Mouse (Mus musculus) heart, adult 8-10 months (tissue): ENCODE measurements around the gene Clec16a. TPM values are rescaled to one million over a fixed set of nuclear protein-coding genes. Genes with fewer than 3 reads are reported as not detected.

Source experiments
- DNase-seq: peaks from one replicate; pipeline ENCODE4 v3.0.0; 2022; ENCODE audit warnings: low spot score
- total RNA-seq, 4 experiments: library from RNA; stranded (reverse); gene quantifications; 2 replicates each; pipeline ENCODE4 v1.2.4; 2022

Clec16a gene
- total RNA-seq, 4 experiments from 2014 or later: 54.8 to 71.3 (median 63.2) TPM

DNA sequence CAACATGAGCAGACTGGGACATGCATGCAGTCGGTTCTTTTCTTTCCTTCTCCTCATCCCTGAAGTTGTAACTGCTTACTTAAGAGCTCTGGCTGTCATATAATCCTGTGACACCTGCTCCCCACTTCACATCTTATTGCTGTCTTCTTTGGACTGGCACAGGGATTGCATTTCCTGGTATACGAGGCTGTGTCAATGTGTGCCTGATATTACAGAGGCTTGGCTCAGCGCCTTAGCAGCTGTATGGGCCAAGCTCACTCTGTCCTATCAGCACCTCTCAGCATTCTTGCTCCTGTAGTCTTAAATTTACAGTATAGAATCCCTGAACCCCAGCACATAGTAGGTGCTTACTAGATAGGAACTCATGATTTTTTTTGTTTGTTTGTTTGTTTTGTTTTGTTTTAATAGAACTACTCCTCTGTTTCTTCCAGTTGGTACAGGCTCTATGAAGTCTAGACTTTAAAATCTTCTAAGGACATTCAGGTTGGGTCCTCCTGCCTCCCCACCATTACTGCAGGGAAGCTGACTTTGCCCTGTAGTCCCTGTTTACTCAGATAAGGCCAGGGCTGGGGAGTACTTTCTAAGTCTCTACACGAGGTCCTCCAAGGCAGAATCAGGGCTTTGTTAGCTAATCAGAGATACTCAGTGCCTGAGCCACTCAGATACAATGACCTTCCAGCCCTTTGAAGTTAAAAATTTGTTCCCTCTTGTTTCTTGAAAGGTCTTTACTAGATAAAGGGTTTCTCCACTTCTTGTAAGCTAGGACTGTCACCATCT lies 97.9 kb downstream of the Clec16a start:
- DNase-seq: no peak

DNA sequence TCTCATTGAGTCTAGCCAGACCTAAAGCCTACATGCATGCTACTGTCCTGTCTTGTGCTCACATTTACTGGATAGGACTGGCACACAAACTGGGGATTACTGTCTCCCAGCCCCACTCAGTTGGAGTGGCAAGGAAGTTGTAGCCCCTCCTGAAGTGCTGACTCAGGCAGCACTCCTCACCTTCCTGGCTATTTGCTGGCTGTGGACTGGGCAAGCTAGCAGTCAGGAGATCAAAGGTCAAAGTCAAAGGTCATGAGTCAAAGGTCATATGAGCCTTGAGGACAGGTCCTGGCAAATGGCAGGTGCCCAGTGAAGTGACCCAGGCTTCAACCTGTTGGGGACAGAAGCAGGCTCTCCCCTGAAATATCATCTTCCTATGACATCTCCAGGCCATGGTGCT lies 99.1 kb downstream of the Clec16a start:
- no peak for DNase-seq

DNA sequence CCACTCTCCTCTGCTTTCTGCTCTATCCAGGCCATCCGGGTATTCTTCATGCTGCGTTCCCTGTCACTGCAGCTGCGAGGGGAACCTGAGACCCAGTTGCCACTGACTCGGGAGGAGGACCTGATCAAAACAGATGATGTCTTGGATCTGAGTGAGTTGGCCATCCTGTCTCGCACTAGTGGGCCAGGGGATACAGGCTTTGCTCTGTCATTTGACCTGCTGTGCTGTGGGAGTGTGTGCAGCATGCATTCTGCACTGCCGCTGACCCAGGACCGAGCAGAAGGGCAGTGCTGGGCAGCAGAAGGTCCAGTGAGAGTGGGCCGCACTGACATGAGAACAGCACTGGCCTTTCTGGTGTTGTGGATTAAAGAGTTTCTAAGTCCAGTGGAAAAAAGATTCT lies 99.6 kb downstream of the Clec16a start:
- no peak for DNase-seq

GRCm38 (mm10) chr16:10651804-10652203 lies 106.7 kb downstream of the Clec16a start:
- no peak for DNase-seq

DNA sequence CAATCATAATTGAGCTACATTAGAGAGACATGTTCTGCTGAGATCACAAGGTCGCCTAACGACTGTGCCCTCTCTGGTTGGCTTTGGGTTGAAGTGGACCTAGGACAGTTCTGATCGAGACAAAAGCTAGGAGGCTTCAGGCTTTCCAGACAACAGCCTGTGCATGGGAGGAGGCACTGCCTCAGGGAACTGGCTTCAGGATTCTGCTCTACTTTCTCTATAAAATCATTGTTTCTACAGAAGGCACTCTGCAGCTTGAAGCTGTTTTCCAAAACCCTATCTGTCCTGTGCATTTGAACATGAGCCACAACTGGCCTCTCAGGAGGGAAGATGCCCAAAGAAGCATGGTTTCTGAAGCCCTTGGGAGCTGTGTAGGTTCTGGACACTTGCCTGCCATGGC lies 107.8 kb downstream of the Clec16a start:
- DNase-seq: no peak

DNA sequence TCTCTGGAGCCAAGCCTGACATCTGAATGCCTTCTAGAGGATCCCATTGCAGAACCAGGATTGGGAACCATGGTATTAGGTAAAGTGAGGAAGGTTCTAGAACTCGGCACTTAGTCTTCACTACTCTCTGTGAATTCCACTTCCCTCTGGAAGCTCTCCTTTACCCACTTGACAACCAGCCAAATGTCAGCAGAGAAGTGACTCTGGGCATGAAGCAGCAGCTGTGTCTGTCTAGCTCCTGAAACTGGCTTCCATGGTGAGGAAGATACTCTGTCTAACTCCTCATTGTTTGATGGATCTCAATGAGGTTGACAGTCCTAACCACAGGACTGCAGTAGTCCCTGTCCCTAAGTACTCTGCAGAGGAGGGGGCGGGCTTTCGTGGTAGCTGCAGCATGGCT lies 110.1 kb downstream of the Clec16a start:
- no peak for DNase-seq

- DNase-seq: no peak
These were observed 110.8 kb downstream of the Clec16a start for GRCm38 (mm10) chr16:10655926-10656325.

- DNase-seq: no peak
These were observed 111.3 kb downstream of the Clec16a start for GRCm38 (mm10) chr16:10656461-10656860.

GRCm38 (mm10) chr16:10656939-10657338 lies 111.8 kb downstream of the Clec16a start:
- DNase-seq: no peak

DNA sequence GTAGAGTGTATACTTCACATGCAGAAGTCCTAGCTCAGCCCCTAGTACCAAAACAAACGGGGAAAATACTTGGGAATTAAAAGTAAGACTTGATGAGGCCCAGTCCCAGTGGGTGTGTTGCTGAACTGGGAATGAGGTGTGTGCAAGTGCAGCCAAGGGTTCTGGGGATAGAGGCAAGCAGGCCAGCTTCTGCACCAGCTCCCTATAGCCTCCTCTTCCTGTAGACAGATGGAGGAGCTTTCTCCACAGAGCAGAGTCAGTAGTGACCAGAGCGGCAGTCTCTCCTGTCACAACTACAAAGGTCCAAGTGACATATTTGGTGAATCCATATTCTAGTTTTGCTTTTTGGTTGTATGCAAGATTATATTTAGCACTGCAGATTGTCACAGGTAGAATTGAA lies 114.1 kb downstream of the Clec16a start:
- no peak for DNase-seq

DNA sequence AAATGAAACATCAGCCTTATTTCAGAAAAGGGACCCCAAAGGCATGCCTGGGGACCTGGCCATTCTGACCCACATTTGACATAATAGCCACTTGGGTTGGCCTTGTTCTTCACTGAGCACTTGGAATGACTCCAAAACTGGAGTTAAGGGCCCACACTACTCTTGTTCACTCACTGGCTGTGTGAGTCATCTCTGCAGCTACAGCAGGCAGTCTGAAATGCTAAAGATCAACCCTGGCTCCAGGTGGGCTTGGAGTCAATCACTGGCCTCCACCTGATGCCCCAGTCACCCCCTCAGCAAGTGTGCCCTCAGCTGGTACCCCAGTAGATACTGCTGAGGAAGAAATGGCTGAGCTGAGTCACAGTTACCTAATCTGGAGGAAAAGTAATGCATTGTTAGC lies 115.4 kb downstream of the Clec16a start:
- no peak for DNase-seq

DNA sequence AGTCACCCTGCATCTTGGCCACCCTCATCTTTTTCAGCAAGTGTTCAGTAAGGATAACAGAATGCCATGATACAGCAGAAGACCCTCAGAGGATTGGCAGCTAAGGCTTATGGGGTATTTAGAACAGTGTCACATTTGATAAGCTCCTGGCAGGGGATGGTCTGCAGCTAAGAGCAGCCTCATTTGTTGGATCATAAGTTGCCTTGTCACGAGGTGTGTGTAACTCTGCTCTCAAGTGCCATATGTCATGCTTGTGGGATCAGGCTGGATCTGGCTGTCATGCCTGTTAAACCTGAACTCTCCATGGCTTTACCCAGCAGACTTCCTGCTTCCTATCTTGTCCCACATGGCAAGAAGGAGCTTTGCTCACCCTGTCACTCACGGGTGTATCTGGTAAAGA lies 116.2 kb downstream of the Clec16a start:
- DNase-seq: no peak

DNA sequence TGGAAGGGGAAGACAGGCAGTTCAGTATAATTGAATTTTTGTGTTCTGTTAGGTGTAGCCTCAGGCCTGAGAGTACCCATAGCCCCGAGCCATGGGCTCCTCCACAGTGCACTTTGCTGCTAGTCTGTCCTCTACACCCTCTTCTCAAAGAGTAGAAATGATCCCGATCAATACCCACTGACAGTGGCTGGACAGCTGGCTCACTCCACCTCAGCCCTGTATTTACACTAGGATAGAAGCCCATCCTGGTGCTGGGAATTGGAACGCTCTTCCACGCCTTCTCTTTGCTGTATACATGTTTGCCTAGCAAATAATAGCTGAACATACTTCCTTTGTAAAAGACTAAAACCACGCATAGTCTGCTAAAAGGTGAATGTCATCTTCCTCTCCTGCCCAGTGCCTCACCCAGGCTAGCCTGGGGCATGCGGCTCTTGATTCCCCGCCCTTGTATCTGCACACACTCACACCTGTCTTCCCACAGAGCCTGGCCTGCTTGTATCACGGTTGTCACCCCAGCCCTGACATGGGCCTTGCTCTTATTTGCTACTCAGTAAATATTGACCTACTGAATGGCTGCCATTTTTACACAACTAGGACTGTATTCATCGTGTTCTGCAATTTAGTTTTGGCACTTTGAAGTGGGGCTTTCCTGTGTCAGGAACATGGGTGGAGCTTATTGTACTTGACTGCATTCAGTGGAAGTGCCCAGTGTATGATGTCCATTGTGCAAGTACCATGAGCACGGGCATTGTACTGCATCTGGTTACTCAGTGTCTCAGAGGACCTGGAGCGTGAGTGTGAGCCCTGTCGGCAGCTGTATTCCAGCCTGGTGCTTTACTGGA lies 119.0 kb downstream of the Clec16a start:
- DNase-seq: no peak

DNA sequence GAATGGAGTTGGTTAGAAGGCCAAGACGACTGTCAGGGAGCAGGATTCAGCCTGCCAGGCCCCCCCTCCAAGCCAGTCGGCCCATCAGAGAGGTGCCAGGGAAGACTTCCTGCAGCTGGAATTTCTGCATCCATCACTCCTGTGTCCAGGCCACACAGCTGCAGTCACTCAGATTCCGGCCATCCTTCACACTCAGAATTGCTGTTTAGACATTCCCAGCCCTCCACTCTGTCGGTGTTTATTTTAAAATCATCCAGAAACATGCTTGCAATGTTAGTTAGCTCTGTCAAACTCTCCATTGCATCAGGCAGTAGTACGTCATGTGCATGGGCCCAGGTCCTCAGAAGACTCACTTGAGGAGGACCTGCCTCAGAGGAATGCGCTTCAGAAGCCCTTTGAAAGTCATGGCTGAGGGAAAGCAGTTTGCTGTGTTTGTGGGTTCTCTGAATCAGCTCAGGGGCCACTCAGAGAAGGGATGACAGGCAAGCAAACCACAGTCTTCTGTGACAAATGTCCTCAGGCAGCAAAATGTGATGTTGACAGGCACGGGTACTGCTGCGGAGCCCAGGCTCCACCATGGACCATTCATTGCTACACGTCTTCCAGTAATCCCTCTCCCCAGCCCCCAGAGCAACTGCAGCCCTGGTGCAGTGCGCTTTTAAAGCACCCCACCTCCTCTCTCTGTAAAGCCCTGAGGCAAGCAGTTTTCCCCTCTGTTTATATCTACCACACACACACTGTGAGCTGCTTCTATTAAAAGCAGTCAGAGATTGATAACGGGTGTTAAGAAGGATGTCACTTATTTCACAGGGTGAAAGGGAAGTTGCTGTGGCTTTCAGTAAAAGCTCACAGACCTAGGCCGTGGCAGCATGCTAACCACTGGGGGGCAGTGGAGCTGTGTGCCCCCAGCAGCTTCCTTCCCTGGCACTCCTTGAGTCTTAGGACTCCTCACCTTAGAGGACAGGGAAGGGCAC lies 120.1 kb downstream of the Clec16a start:
- no peak for DNase-seq

DNA sequence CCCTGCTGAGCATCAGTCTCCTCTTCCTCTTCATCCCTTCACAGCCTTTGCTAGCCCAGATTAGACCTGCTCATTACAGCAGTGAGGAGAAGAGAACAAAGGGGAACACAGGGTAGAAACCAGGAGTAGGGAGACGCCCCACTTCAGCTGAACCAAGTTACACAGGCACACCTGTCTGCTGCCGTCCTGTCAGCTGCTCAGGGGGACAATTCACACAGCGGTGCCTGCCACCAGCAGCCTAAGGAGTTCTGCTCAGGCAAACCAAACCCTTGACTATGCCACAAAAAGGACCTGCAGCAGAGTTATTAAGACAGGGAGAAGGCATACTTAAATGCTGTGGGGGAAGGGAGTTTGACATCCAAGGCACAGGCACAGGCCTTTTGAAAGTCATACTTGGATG lies 121.6 kb downstream of the Clec16a start:
- no peak for DNase-seq

GRCm38 (mm10) chr16:10668453-10668852 lies 123.3 kb downstream of the Clec16a start:
- no peak for DNase-seq

- no peak for DNase-seq
These were observed 124.0 kb downstream of the Clec16a start for GRCm38 (mm10) chr16:10668991-10669703.

DNA sequence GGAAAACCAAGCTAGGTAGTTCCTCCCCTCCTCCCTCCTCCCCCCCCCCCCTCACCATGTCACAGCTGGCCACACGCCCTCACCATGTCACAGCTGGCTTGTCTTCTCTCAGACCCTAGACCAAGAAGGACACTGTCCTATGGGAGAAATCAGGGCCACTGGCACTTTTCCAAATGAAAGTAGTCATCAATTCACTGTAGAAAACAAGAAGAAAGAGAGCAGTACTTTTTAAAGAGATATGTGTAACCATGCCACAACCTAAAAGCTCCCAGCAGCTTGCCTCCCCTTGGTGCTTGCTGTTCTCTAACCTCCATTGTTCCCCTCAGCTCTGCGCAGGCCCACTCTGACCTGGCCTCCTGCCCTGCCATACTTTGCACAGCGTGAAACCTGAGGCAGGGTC lies 124.8 kb downstream of the Clec16a start:
- DNase-seq: no peak

DNA sequence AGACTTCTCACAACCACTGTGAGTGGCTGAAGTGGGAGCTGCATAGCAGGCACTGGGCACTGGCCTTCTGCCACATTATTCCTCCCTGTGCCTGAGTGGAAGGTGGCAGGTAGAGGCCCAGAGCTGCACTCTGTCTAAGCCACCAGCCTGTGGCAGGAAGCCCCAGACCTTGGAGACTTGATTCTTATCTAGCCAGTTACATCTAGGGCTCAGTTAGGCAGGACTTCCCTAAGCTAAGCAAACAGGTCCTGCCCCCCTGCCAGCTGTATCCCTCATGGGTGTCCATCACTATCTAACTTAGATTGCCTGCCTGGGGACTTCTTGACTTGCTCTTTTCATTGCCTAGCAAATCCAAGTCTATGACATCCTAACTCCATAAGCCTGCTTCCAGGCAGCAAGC lies 127.4 kb downstream of the Clec16a start:
- DNase-seq: no peak

- no peak for DNase-seq
These were observed 128.9 kb downstream of the Clec16a start for GRCm38 (mm10) chr16:10674020-10674419.

DNA sequence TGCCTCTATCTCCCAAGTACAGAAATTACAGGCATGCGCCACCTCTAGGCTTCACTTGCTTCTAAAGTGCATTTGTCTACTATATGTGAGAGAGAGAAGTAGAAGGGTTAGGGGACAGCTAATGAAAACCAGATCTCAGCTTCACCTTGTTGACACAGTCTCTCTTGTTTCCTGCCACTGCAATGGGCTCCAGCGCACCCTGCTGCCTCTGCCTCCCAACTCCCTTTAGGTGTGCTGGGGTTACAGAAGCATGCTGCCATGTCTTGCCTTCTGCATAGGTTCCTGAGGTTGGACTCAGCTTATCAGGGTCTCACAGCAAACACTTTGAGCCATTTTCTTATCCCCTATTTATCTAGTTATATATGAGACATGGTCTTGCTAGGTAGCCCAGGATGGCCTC lies 129.8 kb downstream of the Clec16a start:
- DNase-seq: no peak
